Mouse (Mus musculus): ENCODE data around the gene Ush2a. TPM values are rescaled to one million over a fixed set of nuclear protein-coding genes. Genes with fewer than 3 reads are reported as not detected.

Gene Ush2a
- total RNA-seq, 2 experiments from 2014 or later, result 0.08 to 0.10 TPM

DNA sequence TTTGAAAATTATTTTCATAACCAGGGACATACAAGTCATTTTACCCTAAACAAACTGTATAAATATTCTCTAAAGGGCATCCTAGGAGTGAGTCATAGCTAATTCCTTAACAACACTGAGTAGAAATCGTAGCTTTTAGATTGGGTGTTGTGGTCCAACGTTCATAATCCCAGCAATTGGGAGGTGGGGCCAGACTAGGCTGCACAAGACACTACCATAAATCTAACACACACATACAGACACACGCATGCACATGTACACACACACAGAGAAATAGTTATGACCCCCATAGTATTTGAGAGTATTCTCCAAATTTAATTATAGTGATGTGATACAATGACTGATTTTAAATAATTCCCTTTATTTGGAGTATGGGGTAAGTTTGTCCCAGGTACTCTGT lies 125.5 kb downstream of the Ush2a start:
- DNase-seq, result no peak

DNA sequence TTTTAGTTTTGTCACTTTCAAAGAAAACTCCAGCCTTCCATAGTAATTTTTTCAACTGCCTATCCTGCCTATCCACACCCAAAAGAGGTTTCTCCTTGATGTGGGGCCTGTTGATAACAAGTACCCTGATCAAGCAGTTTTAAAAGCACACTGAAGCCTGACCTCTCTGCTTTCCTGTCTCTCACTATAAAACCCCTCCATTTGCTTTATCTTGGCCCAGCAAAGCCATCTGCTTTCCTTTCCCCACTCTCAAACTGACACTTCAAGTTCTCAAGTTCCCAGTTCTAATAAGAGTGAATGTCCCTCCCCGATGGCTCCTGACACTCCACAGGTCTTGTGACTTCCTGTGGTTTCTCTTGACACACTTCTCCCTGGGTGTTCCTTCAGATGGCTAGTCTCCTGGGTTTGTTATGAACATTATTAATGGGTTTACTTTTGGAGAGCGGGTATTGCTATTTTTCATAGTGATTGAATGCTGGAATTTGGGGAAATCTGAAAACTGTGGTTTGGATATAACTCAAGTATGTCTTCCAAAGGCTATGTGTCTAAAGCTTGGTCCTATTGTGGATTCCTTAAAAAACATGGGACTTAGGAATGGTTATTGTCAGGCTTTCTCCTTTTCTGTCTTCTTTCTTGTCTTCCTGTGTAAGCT lies 126.1 kb downstream of the Ush2a start:
- no peak for DNase-seq

DNA sequence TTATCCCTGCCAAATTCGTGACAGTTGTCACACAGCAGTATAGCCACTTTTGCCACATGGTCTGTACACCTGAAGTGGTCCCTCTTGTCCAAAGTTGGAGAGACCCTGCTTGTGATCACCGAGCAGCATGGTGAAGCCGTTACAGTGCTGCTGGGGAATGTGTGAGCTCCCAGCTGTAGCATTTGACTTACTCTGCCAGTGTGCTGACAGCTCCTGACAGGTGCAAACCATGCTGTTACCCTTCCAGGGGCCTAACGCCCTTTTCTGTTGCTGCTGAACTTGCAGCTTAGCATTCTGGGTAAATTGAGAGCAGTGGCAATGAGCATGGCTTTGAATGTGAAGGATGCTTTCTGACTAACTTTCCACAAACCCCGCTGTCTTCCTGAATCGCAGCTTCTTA lies 128.3 kb downstream of the Ush2a start:
- no peak for DNase-seq

DNA sequence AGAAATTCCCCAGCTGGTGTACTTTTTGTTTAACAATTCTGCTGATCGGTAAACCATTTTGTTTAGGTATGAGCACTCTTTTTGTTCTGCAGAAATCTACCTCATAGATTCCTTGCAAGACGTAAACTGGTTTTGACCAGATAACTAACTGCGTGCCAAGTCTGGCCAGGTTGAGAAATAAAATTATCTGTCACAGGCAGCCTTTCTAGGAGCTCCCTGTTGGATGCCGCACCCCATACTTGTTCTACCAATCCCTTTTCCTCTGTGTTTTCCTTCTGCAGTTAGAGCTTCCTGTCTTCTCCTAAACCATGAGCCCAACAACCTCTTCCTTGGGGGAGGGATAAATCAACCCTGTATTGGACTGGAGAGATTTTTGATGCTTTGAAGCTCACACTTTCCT lies 145.4 kb downstream of the Ush2a start:
- DNase-seq, result no peak

DNA sequence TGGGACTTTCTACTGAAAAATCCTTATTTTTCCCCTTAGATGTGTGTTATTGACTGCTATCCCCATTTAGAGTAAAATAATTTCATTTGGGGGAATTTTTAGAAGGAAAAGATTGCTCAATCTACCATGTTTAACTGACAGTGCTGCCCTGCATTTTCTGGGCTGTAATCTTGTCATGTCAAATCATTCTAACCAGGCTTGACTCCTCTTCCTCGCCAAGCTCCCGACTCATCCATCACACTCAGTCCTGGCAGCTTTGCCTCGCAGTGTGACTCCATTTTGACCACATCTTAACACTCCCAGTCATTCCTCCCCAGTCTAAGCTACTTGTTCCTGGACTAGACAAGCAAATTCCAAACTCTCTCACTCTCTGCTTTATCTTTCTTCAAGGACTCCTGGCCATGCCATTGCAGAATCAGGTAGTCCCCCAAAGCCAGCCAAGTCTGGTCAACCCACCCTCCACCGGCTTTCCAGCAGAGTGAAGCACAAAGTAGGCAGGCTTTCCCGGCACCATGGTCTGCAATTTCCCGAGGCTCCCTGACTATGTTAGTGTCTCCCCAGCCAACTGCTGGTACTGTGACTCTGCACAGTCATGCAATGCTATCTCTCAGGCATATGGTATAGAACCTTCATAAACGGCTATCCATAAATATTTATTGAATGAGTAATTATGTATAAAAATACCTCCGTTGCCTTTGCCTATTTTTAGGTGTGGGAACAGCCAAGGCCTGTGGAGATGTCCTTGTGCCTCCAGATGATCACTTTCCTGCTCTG lies 146.0 kb downstream of the Ush2a start:
- DNase-seq, result no peak

DNA sequence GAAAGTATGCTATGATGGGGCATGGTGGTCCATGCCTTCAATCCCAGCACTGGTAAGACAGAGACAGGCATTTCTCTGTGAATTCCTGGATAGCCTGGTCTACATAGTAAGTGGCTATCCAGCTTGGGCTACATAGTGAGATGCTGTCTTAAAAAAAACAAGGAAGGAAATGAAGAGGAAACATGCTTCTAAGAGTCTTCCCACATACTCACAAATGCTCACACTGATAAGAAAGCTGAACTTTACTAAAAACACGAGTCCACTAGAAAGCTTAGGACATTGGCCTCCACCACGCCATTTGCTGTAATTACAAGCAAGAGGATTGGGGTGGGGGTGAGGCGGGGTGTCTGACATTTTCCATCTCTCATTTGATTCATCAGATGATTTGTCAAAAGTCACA lies 148.7 kb downstream of the Ush2a start:
- no peak for DNase-seq

DNA sequence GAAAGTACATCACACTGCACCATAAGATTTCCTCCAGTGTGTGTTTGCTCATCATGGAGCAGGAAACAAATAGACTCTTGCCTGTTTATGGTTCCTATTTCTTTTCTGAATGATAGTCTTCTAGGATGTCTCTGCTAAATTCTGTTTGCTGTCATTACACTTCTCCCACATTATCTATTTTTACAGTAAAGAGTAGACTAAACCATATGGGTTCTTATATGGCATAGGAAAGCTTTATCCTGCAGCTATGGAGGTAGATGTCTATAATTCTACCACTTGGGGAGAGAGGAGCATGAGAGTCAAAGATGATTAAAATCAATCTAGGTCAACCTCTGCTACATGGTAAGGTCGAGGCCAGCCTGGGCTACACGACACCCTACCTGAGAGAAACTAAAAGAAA lies 158.7 kb downstream of the Ush2a start:
- DNase-seq, result no peak

DNA sequence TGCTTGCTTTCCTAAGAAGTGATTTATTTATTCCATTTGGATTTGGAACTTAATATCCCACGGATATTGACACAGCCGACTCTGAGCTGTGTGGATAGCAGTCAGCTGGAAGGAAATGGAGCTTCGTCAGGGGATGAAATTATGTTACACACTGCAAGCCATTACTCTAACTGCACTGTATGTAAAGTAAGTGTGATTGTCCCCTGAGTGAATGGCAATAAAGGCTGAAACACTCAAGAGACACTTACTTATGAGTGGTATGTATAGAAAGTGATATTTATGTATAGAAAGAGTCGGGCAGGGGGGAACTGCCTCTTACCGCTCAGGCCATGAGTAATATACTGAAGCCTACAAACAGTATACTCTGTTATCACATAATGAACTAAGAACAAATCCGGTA lies 166.3 kb downstream of the Ush2a start:
- no peak for DNase-seq

DNA sequence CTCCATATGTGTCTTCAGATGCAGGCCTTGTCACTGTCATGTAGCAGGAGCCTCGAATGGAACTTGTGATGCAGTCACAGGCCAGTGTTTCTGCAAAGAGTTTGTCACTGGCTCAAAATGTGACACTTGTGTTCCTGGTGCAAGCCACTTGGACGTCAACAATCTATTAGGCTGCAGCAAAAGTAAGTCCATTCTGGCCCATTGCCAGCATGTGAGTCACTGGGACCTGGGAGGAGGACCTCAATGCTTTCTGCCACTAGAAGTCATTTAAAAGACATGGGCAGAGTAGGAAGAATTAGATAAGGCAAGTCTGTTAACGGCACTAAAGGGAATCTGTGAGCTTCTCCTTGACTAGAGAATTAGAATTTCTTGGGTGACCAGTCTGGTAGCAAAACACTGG lies 168.9 kb downstream of the Ush2a start:
- no peak for DNase-seq

DNA sequence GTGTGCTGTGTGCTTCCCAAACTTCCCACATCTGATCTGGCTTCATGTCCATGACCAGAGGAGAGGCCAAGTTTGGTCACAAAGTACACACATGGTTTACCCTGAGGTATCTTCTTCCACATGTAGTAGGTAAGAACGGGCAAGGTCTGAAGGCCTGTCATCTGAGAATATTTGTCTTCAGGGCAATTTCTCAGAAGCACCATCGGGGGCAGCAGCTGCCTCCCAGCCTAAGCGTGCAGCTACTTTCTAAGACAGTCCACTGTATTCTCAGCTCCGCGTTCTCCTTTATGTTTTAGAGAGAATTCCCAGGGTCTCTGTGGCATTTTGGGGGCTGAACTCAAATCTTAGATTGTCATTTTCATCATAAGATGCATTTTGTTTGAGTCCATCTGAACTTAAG lies 186.1 kb downstream of the Ush2a start:
- DNase-seq, result no peak

DNA sequence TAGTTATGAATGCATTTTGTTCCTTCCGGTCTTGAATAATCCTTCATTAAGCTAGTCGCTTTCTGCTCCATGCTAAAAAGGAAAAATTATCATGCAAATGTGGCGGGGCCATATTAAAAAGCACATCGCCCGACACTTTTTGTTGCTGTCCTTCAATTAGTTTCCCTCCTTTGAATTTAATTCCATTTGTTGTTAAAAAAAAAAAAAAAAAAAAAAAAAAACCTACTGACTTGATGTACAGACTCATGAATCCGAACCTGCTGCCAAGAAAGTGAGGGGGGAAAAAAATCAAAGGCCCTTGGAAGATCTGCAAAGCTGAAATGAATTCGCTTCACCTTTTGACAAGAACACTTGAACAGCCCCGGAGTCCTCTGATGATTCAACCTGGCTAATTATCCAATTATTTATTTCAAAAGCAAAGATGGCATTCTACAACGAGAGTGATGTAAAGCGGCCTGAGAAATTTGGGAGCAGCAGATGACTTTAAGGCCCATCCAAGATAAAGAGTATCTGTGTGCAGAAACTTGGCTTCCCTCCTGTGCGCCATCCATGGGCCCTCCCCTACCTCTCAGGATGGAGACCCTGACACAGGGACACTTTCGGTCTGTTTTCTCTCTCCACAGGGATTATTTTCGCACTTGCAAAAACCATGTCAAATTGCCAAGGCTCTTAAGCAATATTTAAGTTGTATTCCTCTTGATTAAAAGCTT lies 194.8 kb downstream of the Ush2a start:
- no peak for DNase-seq

DNA sequence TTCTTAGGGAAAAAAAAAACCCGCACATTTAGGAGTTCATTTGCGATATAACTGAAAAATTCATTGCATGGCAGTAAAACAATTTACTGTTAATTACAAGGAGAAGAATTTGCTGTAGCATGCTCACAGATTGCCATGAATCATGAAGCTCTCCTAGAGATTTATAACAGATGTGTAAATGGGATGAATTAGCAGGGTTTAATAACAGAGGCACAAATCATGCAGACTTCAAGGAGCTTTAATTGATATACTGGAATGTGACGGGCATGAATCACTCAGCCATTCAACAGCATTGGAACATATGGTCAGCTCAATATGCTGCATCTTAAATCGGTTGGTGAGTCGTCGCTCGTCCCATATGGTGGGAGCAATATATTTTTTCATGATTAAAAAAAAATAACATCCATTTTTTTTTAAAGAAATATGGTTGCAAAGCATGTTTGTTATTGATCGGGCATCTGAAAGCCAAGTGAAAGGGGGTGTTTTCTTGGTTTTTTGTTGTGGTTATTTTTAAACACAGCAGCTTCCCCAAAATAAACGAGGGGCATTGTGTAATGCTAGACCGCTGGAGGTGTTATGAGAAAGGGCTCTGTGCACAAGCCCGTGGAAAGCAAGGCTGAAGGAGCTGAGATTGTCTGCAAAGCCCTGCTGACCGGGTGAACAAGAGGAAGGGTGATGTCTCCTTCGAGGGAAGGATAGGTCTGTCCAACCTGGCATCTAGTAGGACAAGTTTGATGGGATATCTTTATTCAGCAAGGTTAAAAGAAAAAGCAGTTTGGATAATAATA lies 195.6 kb downstream of the Ush2a start:
- no peak for DNase-seq

DNA sequence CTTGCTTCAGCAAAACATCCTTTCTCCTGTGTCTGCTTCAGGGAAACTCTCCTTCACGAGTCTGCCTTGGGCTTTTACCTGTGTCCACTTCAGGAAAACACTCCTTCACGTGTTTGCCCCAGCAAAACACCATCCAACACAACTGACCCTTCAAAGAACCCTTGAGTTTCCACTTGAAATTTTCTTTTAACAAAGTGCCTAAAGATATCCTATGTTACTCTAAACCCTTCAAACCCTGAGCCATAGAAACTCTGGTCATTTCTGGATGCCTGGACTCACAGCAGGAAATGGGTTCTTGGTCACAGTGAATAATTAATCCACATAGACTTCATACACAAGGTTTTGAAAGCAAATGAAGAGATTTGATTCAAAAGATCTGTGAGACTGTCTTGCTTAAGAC lies 199.4 kb downstream of the Ush2a start:
- DNase-seq, result no peak

DNA sequence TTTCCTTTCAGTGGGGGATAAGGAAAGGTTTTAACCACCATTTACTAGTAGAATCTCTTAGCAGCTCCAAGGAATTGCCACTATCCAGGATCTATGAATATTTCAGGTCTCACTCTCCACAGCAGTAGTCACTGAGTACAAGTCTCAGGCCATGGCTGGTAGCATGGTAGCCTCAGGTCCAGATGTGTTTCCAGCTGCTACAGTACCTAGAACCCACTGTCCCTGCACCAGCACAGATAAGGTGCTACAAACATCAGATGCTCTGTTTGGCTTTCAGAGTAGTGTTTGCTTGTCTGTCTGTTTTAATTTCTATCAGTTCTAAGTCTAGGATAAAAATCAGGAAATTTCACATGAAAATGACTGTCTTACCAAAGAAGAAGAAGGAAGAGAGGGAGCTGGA lies 202.8 kb downstream of the Ush2a start:
- no peak for DNase-seq

DNA sequence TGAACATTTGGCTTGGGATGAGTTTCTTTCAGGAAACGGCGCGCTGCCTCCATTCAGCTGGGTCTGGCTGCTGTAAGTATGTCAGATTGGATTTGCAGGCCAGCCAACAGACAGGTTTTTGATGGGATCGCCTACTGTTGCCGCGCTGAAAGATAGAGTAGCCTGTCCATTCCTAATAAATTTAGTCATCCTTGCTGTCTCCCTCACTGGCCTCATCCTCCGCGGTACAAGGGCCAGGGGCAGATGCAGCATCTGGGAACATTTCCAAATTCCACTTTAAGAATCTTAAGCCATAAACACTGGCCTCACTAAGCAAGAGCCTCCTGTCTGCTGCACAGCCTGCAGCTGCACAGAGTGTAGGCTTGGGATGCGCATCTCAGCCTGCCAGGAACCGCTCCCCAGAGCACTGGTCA lies 206.6 kb downstream of the Ush2a start:
- DNase-seq, result no peak

DNA sequence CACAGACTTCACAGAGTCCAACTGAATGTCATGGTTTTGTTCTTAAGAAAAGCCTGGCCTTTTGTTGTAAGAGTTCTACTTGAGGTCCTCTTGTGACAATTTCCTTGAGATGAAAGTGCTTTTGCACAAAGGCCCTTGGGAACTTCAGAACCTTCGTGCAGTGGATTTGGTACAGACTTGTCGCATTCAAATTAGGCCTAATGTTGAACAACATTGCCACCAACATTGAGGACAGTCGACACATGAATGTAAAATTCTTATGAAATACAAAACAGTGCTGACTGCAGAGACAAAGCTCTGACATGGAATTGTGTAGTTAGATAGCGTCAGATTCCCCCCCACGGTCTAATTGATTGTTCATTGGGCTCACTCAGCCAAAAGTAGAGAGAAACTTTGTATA lies 243.1 kb downstream of the Ush2a start:
- DNase-seq, result no peak

DNA sequence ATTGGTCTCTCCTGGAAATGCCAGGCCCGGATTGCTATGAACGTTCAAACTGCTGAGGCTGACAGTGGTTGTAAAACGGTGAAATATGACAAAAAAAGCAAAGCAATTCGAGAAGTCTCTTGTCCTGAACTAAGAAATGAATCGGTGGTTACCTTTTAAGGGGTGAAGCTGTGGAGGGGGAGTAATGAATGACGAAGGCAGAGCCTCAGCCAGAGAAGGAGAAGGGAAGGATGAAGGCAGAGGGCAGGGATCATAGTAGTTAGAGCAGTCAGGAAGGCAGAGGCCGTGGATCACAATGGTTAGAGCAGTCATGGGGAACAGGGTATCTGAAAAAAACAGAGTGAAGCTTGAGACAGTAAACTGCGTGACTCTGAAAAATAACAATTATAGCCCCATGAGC lies 257.0 kb downstream of the Ush2a start:
- no peak for DNase-seq

DNA sequence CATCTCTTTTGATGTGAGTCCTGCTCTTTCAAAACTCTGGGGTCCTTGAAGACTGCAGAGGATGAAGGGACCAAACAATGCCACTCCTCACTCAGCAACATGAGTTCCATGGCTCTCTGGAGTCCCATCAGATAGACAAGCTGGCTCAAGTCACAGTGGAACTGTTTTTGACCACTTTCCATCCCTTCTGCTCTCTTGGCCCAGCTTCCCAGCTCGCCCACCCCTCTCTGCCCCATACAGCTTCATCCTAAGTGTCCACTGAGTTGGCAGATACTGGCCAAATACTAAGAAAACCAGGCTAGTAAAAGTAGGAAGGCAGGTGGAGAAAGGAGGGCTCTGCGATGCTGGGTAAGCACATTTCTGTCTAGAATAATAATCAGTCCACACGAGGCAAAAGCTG lies 265.6 kb downstream of the Ush2a start:
- no peak for DNase-seq

DNA sequence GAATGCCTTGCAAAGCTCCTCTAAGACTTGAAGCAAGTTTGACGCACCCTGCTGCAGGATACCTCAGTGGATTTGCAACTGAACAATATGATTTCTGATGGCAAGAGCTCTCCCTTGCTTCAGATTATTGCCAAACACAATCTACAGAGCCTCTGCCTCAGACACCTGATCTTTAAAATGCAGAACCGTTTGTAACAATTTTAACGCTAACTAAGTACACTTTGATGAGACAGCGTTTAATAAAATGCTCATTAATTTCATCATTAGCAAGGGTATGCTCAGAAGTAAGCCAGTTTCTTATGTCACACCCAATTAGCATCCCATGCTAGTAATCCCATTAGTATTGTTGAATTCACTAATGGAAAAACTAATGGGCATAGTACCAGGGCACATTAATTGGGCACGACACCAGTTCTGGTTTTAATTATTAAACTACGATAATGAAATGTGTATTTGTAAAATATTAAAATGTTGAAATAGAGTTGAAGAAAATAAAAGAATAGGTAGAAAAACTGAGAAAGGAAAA lies 267.8 kb downstream of the Ush2a start:
- DNase-seq, result no peak

DNA sequence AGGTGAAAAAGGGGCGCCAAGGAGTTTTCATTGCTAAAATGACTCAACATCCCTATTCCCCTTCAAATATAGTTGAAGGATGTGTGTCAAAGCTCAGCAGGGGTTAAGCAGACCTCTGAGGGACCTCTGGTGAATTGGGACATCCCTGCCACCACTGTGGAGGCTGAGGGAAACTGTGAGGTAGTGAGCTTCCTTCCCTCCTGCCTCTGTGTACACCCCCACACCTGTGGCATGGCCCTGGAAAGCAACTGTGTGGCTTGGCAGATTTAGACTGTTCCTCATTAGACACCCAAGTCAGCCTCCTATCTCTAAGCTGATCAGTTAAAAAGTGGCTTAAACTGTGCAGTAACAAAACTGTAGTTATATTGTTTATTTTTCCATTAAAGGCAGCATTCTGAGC lies 275.2 kb downstream of the Ush2a start:
- DNase-seq, result no peak

DNA sequence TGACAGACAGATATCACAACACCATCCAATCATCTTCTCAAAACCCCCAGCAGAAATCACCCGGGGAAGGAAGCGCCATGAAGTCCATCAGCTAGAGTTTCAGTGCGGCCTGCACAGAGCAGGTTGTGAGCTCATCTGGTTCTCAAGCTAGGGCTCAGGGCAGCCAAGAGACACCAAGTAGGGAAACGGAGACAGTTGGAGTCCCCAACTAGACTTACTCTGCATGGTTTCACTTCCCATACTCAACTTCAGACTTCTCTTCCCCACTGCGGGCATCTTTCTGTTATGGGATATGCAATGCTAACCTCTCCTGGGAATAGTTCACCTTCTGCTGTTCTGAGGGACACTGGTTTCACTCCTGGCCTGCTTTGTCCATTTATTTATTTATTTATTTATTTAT lies 277.8 kb downstream of the Ush2a start:
- no peak for DNase-seq

DNA sequence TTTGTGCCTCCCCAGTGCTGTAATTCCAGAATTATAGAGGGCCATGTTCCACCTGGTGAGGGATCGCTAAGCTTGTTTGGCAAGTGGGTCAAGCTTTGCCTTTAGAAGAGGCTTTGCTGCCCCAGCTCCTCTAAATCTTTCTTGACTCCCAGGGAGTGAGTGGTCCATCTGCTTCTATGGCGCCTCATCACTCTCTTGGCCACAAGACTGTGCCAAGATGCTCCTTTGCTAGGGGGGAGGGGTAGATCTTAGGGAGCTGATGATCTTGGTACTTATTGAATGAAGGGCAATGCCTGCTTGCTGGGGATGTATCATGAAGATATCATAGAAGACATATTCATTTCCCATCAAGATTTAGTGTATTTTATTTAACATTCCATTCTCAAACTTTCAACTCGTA lies 279.7 kb downstream of the Ush2a start:
- no peak for DNase-seq

DNA sequence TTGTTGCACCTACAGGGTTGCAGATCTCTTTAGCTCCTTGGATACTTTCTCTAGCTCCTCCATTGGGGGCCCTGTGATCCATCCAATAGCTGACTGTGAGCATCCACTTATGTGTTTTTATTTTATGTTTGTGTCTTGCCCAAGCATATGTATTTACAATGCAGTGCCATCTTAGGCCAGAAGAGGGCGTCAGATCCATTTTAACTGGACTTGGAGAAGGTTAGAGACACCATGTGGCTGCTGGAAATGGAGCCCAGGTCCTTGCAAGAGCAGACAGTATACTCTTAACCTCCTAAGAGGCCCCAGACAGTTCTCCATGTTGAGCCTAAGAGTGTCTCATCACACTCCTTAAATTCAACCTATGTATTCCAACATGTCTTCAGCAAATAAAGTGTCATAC lies 281.5 kb downstream of the Ush2a start:
- DNase-seq, result no peak

Measured in layer of hippocampus, postnatal 36 days (tissue).